Mouse (Mus musculus) CD4-positive, CD25-positive, alpha-beta regulatory T cell, adult 2 months (primary cell): Measurements from ENCODE around the gene Sag.
A peak's percentile ranks its signal among the peaks of the same experiment; 100 is the strongest.

Experiments used
- DNase-seq: peaks from one replicate; pipeline ENCODE4 v3.0.0-alpha.2; 2012; ENCODE audit warnings: low read depth, low spot score

Sag gene

DNA sequence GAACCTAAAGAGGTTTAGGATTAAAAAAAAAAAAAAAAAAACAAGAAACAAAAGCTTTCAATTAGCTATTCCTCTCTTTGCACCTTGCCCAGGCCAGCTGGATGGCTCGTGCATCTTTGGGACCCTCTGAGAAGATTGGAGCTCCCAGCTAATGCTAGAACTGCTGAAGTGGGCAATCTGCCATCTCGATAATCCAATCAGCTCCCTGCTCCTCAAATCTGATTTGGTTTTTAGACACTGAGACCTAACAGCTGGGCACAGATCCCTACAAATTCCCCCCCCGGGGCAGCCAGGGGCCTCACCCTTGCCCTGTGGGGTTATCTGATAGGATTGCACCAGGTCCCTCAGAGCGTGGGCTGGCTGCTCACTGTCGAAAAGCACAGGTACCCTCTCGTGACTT lies at the start of gene Sag:
Gene Sag (plus strand): TSS at position 105 of the 400 bp plus-strand sequence.
- no peak for DNase-seq

DNA sequence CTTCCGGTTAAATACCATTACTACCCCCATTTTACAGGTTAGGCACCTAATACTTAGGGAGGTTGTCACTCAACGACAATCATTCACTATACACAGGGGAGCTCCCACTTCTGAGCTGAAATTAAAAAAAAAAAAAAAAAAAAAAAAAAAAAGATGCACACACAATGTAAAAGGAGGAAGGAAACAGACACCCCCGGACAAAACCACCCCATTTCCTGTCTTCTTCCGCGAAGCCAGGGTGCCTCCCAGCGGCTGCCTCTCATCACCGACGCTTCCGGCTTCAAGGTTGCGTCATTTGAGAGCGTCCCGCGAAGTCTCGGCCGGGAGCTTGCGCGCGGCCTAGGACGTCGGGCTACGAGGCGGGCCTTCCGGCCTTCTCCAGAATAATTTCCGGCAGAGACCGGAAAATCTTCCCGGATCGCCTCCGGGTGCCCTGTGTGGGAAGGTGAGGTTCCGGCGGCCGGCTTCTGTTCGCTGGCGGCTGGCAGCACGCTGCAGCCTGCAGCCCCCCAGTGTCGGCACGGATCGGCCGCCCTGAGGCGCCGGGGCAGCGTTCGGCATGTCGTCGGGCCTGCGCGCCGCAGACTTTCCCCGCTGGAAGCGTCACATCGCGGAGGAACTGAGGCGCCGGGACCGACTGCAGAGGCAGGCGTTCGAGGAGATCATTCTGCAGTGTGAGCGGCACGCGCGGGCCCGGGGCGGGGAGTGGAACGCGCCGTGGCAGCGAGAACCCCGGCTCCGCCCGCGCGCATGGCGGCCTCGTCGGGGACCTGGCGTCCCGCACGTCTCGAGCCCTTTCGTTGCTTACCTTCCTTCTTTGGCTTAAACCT lies 47.6 kb upstream of the Sag start, which contains the start of gene Atg16l1:
Gene Atg16l1 (plus strand): TSS at position 230 of the 830 bp plus-strand sequence.
- peak; percentile 98 for DNase-seq

DNA sequence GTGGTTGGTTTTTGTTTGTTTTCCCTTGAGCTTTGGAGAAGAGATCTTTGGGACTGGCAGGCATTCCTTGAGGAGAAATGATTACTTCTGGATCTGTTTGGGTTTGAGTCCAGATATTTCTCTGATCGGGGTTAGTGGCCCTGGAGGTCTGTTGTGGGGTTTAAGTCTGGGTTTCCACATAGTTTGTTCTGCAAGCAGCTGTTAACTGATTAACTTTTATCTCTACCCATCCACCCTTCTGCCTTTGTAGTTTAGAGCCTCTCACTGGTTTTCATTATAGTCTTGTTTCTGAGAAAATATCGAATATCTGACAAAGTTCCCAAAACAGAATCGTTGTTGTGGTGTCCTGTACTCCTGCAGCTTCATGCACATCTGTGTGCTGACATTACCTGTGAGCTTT lies 39.7 kb upstream of the Sag start:
- no peak for DNase-seq

DNA sequence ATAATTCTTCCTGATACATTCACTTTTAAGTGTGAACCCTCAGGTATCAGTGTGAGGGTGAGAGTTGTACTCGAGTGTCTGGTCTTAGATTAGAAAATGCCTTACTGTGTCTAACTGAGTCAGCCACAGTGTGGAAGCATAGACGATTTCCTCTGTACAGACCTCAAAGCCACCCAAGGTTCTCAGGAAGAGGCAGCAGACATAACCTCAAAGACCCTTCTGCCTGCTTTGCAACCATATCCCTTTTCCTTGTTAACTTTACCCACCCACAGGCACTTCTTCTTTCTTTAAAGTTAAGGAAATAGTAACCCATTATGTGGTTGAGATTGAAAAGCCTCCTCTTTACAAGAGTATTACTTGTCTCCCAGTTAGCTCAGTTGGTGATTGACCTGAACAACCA lies 37.7 kb upstream of the Sag start:
- no peak for DNase-seq

DNA sequence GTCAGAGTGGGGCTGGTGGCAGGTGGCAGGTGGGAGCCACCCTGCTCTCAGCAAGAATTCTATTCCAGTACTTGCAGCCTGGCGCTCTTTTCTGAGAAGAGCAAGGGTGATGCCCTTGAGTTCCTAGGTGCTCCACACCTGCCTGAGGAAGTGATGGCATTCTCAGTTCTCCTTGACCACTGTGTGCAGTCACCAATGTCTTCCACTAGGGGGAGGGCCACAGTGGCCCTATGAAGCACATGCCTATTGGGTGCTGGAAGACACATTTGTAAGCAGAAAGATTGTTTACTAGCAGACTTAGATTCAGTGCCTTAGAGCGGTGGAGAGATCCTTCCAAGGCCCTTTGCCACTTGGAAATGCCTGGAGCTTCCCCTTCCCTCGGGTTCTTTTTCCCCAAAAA lies 37.2 kb upstream of the Sag start:
- DNase-seq, result peak; percentile 73

DNA sequence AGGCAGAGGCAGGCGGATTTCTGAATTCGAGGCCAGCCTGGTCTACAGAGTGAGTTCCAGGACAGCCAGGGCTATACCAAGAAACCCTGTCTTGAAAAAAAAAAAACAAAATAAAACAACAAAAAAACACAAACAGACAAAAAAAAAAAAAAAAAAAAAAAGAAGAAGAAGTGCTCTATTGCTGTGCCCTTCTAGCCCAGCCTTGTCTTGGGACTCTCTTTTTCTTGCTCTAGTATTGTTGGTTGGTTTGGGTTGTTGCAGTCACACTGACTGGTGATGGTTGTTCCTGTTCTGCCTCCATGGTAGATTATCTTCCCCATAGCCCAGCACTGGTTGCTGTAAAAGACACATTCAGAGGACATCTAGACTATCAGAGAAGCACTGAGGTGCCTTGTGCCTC lies 34.2 kb upstream of the Sag start:
- DNase-seq, result no peak

DNA sequence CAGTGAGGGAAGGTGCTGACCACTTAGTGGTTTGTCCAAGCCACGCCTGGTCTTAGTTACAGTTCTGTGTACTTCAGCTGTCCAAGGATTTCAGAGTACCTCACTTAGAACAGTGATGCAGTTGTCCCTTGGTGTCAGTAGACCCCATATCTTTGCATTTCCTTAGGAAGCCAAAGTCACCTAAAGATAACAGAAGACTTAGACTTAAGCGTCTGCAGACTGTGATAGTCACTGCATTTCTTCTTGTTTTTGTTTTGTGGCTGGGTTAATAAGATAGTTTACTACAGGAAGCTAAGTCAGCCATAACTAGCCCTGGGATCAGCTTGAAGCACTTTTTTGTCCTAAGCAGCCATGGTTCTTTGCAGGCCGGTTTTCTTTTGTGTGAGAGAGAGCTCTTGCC lies 33.0 kb upstream of the Sag start:
- no peak for DNase-seq

DNA sequence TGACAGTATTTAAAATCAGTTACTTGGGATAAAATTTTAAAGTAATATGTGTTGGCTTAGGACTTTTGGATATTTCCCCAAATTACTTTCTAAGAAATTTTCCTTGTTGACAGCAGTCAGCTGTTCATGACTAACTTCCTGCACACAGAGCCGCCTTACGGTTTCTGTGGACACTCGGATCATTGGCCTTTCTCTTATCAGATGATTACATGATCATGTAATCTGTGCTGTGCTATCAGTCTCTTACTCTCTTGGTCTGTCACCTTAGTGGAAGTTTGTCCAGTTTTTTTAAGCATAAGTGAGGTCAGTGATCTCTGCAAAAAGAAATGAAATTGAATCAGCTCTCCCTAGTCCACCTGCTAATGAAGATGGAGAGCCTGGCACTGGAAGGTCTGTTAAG lies 31.8 kb upstream of the Sag start:
- DNase-seq, result no peak

DNA sequence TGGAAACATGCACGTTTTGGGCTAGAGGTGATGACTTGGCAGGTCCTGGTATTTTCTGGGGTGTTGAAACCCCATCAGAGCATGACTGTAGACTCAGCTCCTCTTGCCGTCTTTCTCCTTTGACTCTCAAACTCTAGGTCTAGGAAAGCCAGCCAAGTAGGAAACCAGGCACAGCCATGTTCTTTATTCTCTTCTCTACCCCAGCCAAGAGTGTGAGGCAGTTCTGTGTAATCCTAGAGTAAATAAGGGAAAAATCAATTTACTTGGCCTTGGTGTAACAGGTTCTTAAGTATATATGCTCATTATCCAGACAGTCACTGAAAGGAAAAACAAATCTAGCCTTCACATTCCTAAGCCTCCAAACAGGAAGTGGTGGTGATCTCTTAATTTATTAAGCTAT lies 30.1 kb upstream of the Sag start:
- no peak for DNase-seq

DNA sequence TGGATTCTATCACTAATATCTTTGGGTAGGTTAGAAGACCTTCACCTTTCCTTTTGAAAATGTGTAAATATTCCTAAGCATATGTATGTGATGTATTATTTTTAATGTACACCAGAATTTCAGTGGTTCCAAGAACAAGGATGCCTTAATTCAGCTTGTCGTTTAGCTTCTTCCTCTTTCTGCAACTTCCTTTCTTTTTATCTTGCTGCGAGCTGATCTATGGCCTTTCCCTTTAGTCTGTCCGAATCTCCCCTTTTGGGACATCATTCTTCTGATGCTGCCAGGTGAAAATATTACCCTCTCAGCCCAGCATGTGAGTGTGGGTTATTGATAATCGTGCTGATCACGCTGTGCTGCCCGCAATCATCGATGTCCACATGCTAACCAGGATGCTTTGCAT lies 28.6 kb upstream of the Sag start:
- no peak for DNase-seq

DNA sequence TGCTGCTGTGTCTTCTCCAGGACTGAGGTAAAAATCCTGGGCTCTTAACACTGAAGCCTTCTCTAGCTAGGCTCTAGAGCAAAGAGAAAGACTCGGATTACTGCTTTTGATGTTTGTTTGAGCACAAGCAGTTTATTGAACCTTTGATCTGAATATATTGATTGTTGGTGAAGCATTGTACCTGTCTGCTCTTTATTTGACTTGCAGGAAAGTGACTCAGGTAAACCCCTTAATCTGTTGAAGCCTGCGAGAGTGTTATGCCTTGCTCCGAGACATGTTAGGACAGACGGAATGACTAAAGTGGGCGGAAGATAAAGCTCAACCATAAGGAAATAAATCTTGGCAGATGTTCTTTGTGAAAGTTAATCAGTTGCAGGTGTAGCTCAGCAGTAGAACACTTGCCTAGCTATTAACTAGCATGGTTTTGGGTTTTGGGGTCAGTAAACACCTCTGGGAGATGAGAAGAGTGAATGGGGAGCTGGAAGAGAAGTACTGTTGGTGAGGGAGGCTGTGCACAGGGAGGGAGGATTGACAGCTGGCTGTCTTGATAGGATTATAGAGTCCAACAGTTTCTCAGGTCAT lies 24.2 kb upstream of the Sag start:
- no peak for DNase-seq

DNA sequence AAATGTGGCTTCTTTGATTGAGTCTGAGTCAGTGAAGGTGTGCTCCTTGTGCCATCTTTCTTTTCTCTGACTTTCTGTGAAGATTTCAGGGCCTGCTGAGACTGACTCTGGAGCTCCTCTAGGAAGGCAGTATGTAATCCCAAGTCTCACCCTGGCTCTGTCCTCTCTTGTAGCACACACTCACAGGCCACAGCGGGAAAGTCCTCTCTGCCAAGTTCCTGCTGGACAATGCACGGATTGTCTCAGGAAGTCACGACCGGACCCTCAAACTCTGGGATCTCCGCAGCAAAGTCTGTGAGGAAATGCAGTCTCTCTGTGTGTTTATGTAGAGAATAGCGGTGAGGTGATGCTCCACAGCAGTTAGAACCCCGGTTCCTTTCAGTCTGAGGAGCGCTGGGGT lies 17.8 kb upstream of the Sag start:
- no peak for DNase-seq

DNA sequence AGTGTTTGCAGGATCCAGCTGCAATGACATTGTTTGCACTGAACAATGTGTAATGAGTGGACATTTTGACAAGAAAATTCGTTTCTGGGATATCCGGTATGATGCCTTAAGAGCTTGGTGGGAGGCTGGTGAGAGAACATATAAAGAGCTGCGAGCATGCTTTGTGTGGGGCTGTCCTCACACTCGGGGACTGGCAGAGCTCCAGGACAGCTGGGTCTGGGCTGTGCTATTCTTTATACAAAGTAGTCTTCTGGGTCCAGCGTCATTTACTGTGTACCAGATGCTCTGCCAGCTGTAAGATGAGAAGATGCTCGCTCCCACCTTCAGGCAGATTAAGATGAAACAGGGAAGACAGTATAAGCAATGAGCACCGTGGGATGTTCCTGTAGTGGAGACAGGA lies 17.2 kb upstream of the Sag start:
- DNase-seq, result no peak

DNA sequence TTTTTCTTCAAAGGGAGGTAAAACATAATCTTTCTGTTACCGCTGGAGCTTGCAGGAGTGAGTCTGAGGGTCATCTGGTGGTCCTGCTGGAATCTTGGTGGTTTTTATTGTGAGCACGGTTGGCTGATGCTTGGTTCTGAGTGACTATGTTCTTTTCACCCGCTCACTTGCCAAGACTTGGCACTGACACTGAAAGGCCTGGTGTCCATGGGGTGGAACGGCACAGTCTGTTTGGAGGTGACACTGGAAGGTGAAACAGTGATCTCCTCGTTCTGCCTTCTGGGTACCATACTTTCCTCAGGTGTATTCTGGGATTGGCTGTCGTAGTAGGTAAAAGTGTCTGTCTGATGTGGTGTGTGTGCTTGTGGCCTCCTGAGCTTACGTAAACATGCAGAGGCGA lies 13.8 kb upstream of the Sag start:
- DNase-seq, result no peak

DNA sequence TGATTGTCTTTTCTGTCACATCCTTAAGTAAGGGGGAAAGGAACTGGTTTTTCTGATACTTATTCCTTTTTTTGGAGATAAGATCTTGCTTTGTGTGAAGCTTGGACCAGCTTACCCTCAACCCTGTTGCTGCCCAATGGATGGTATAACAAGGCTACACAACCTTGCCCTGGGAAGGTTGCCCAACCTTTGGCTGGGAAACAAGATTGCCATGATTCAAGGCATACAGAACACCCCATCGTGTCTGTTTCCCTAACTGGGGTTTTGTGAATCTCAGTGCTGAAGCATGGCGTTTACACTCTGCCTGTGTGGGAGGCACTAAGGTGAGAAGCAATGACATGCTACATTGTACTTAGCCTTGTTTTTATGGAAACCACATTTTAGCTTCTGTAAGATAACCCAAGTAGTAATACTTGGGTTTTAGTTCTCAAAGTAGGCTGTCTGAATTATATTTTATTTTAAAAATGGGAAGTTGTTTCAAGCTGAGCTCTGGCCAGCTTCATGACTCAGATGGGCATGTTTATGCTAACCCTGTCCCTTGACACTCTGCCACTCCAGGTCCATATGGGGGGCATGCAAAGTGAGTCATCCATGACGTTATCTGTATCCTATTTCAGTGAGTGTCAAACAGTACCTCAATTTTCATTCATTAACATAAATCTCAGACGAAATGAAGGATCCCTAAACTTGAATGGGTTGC lies 10.9 kb upstream of the Sag start:
- no peak for DNase-seq

DNA sequence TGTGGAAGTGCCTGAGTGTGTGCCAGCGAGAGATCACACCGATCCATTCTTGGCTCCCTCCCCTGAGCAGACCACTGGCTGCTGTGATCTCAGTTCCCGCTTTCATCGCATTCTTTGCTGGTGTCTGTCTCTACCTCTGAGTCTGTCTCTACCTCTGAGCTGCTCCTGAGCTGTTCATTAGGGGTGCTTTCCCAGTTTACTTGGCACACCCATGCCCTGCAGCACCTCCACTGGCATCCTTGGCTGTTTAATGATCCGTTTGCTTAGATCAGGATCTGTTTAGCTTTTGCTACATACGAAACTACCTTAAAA lies 10.4 kb upstream of the Sag start:
- DNase-seq, result no peak

DNA sequence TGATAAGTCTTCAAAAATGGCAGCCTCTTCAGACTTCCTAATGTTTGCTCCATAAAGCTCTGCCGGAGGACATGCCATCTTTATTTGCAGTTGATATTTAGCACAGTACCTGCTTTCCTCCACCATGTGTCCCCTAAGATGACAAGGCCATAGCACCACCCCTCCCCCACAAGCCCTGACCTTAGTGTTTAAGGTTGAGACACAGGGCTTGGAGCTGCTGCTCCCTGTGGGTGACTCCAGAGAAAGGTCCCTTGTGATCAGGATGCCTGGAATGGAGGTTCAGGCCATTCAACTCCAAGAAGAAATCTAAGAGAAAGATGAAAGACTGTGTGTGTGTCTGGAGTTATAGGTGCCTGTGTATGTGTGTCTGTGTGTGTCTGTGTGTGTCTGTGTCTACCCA lies 5.8 kb upstream of the Sag start:
- no peak for DNase-seq

DNA sequence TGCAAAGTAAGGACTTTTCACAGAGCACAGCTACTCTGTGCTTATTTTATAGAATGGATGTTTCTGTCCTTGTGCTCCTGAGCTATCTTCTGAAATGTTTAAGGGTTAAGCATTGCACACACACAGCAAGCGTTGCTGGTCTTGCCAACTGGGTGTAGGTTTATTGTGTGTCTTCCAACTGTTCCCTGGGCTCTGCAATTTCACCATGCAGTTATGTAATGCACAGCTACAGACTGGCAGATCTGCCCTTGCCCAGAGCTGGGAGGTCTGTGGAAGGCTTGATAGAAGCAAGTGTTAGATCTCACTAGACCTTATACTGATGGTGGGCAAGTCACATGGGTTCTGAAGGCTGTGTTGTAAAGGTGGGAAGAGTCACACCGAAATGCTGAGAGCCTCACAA lies 5.2 kb upstream of the Sag start:
- DNase-seq, result no peak

DNA sequence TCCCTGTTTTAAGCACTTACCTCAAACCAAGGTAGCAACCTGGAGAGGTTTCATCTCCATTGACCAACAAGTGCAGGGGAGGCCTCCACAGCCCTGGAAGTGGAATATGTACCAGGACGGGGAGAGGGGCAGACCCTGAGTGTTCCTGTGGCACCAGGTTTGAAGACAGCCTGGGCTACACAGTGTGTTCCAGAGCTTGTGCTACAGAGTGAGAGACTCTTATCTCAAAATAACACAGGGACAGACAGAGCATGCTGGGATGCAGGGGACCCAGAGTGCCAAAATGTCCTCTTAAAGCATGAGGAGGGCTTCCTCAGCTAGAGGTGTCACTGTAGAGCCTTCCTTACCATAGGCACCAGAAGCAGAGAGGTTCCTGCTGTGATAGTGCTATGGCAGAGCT lies 4.3 kb downstream of the Sag start:
- no peak for DNase-seq

DNA sequence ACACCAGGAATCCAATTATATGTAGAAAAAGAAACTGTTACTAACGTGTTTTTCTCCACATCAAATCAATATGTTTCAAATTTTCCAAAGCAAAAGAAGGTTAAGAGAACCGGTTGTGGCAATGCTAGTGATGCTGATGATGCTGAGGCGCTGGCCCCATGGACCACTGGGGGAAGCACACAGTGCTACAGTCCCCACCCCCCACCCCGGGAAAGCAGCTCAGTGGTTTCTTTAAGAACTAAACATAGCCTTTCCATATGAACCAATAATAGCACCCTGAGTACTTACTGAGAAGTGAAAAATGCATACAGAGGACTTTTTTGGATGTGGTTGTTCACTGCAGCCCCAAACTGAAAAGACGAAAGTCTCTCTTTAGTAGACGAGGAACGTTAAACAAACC lies 7.9 kb downstream of the Sag start:
- peak; percentile 49 for DNase-seq

DNA sequence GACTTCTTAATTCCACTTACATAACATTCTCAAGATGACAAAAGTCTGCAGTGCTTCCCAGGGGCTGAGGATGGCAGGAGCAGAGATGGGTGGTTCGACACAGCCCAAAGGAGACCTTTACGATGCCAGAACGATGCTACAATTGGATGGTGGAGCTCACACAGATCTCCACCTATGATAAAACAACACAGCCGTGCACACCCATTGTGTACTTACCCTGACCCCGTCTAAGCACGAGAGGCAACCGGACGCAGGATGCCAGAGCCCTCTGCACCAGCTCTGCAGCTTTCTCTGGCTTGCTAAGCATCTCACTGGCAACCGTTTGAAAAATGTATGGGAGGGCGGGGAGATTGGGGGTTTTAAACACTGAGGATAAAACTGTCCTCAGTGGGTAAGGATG lies 8.6 kb downstream of the Sag start:
- peak; percentile 63 for DNase-seq

DNA sequence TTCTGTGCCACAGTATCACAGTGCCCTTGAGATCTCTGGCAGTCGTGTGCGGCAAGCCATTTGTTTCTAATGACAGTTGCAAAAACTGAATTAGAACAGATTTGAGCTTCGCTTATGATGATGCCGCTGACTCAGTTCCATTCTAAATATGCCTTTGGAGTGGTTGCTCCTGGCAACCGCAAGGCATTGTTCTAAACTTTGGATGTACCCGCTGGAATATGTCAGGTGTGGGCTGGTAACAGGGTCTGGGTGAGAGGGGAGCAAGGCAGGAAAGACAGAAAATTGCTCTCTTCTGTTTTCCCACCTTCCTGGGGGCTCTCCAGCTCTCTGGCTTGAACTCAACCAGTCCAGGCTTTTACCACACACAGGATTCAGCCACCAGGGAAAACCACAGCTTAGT lies 9.7 kb downstream of the Sag start:
- no peak for DNase-seq

DNA sequence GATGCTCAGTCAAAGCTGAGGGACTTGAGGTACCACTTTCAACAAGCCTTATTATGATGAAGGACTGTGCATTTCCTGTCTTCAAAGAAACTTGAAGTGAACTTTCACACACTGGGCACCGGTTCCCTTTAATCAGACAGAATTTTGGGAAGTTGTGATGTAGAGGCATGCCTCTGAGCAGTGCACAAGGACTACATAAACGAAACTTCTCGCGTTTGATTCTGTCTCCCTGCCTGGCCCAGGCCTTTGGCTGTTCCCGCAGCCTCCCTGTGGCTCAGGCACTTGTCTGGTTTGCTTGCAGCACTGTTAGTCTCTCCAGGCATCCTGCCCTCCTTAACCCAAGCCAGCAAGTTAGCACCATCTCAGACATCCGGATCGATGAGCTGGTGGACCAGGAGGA lies 10.2 kb downstream of the Sag start:
- DNase-seq, result peak; percentile 22
